Mouse (Mus musculus) bone marrow, adult 2 months (tissue): ENCODE measurements around the gene Nos1ap.

Source experiments
- CTCF ChIP-seq: fragments of 200-500 bp; IDR thresholded peaks from 2 replicates; pipeline ENCODE4 v1.5.1; 2011; ENCODE audit warnings: low read length, control low read depth; ENCODE audit not compliant: control insufficient read depth, insufficient read depth
- POLR2A ChIP-seq: fragments of 200-500 bp; IDR thresholded peaks from 2 replicates; pipeline ENCODE4 v1.6.1; 2011; ENCODE audit warnings: low read depth, mild to moderate bottlenecking, control low read depth, low read length, borderline replicate concordance; ENCODE audit not compliant: control insufficient read depth

DNA sequence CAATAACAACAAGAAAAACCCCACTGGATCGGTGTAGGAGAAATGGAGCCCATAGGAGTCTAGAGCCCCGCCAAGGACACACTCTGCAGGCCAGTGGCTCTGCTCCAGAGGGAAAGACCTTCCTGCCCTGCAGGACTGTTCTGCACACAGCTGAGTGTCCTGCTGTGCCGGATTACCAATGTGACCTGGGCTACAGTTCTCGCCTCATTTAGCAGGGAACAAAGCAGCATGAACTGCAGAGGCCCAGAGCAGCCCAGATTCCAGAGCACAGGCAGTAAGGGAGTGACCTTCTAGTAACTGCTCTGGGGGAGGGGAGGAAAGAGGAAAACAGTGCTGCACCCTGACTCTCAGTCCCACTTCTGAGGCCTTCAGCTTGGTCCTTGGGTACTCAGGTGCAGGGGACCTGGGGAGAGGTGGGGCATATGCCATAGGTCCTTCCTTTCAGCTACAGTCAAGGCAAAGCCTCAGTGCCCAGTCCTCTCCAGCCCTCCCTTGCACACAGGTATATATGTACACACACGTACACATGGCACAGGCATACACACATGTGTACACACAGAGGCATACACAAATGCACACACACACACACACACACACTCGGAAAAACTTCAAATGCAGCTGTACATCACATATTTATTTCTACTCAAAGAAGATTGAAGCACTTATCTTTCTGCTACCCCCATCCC, 68.0 kb downstream of the Nos1ap start:
- TF ChIP-seq CTCF (no peak), POLR2A (no peak)
